Mouse (Mus musculus): ENCODE measurements around the gene Plcd3.

DNA sequence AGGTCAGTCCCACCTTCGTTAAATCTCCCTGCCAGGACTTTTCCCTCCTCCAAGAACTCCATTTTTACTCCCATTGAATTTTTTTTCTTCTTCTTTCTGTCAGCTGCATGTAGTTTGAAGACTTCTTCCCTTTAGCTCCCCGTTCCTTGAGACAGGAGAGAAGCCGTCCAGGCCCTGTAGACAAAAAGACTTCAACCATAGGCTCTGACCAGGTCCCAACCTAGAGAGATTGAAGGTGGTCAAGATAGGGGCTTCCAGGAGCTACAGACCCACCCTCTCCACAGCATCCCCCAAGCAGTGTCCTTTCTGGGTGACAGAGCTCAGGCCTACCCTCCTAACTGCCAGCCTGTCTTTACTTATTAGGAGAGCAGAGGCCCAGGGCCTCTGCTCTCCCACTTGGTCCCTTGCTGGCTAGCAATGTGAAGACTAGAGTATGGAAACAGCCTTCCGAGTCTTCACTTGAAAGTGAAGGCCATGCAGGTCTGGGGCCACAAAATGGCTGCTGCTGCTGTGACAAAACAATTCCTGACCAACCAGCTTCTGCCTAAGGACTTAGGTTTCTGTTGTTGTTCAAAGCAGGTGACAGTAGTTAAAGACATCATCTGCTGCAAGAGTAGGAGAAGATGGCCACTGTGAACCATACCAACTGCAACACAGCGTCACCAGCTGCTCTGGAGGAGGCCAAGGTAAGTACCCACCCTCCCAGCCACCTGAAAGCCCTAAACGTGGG lies 32.2 kb upstream of the Plcd3 start:
- no peak for TF ChIP-seq CTCF (IDR thresholded peaks at IDR 0.05)
- TF ChIP-seq EP300 (IDR thresholded peaks at IDR 0.05): no peak
